ENCODE assay signal across 11 mouse cellular contexts in genomic region chr4:97581314-97582063, GRCm38 (mm10).
DNase-seq lines count a peak whose midpoint lies in the region; ATAC-seq lines count a peak whose summit lies in the region.
"Had no signal": no experiment of that assay in that cellular context is flagged by ENCODE, and none has a peak within 500 bp of the region (broad histone marks: within the 10 kb centered on the region; RNA-seq: fewer than 3 reads in every experiment).

No protein-coding gene starts in this region.

- H3K4me3 ChIP-seq in midbrain, embryonic 13.5 days (replicated peaks) = peak overlapping the region; percentile 34
- H3K4me3 ChIP-seq in midbrain, embryonic 11.5 days (ENCODE audit: low read depth, low read length) = no peak overlapping the region
- H3K4me3 ChIP-seq in forebrain, embryonic 12.5 days (replicated peaks) = peak overlapping the region; percentile 43
- peak overlapping the region; percentile 24; the same call in 1 of the 2 replicates for H3K4me3 ChIP-seq in limb, embryonic 10.5 days

- 0 out of 2 replicates have a peak, but pooled peaks have one; percentile 49 for ATAC-seq in midbrain, embryonic 13.5 days
- ATAC-seq in midbrain, embryonic 11.5 days (ENCODE audit: low FRiP score) = no peak; the same call in 1 of the 2 replicates
- peak; percentile 39; the same call in 1 of the 2 replicates for ATAC-seq in forebrain, embryonic 12.5 days (ENCODE audit: low FRiP score)

- 33% methylated on average over 12 of the region's 12 CpGs for WGBS in midbrain, embryonic 13.5 days
- 56% methylated on average over 12 of the region's 12 CpGs for WGBS in midbrain, embryonic 11.5 days
- 31% methylated on average over 12 of the region's 12 CpGs for WGBS in forebrain, embryonic 12.5 days
- WGBS in limb, embryonic 10.5 days = 24% methylated on average over 12 of the region's 12 CpGs

- no peaks in the 10 kb centered on the region for H3K36me3 ChIP-seq in midbrain, embryonic 13.5 days
- H3K36me3 ChIP-seq in midbrain, embryonic 11.5 days (ENCODE audit: control insufficient read depth, insufficient read depth, low read length) = no peaks in the 10 kb centered on the region
- no peaks in the 10 kb centered on the region for H3K36me3 ChIP-seq in forebrain, embryonic 12.5 days (replicated peaks)
- H3K36me3 ChIP-seq in limb, embryonic 10.5 days = no peaks in the 10 kb centered on the region

- H3K4me1 ChIP-seq in midbrain, embryonic 13.5 days (replicated peaks) = peaks cover 43% of the 10 kb centered on the region
- H3K4me1 ChIP-seq in midbrain, embryonic 11.5 days (ENCODE audit: control insufficient read depth, insufficient read depth, low read length) = peaks cover 4% of the 10 kb centered on the region; the same call in 1 of the 2 replicates
- peaks cover 39% of the 10 kb centered on the region for H3K4me1 ChIP-seq in forebrain, embryonic 12.5 days
- H3K4me1 ChIP-seq in limb, embryonic 10.5 days = peaks cover 78% of the 10 kb centered on the region

- peaks cover 6% of the 10 kb centered on the region; the same call in 1 of the 2 replicates for H3K27me3 ChIP-seq in midbrain, embryonic 13.5 days
- H3K27me3 ChIP-seq in midbrain, embryonic 11.5 days (ENCODE audit: control insufficient read depth, insufficient read depth, low read length) = no peaks in the 10 kb centered on the region
- no peaks in the 10 kb centered on the region for H3K27me3 ChIP-seq in forebrain, embryonic 12.5 days
- peaks cover 15% of the 10 kb centered on the region; the same call in 1 of the 2 replicates for H3K27me3 ChIP-seq in limb, embryonic 10.5 days (ENCODE audit: low read depth, poor library complexity, severe bottlenecking)

- H3K27ac ChIP-seq in midbrain, embryonic 13.5 days = peak overlapping the region; percentile 72; the same call in 1 of the 2 replicates
- H3K27ac ChIP-seq in midbrain, embryonic 11.5 days (ENCODE audit: low read depth, low read length) = no peak overlapping the region
- H3K27ac ChIP-seq in forebrain, embryonic 12.5 days = peak overlapping the region; percentile 93
- H3K27ac ChIP-seq in limb, embryonic 10.5 days = peak overlapping the region; percentile 25
- H3K27ac ChIP-seq: kidney, postnatal 0 days had no signal

- no peaks in the 10 kb centered on the region for H3K9me3 ChIP-seq in midbrain, embryonic 13.5 days
- no peaks in the 10 kb centered on the region for H3K9me3 ChIP-seq in midbrain, embryonic 11.5 days (ENCODE audit: control insufficient read depth, low read length)
- no peaks in the 10 kb centered on the region for H3K9me3 ChIP-seq in forebrain, embryonic 12.5 days
- H3K9me3 ChIP-seq in limb, embryonic 10.5 days (replicated peaks) = no peaks in the 10 kb centered on the region

- peak overlapping the region; percentile 48 for H3K4me2 ChIP-seq in midbrain, embryonic 13.5 days (replicated peaks)
- H3K4me2 ChIP-seq in midbrain, embryonic 11.5 days = no peak overlapping the region; the same call in 1 of the 2 replicates
- H3K4me2 ChIP-seq in forebrain, embryonic 12.5 days = peak overlapping the region; percentile 55
- H3K4me2 ChIP-seq: liver, embryonic 11.5 days had no signal

- no peak overlapping the region for H3K9ac ChIP-seq in midbrain, embryonic 13.5 days (replicated peaks)
- no peak overlapping the region for H3K9ac ChIP-seq in midbrain, embryonic 11.5 days (ENCODE audit: low read length)
- peak overlapping the region; percentile 60 for H3K9ac ChIP-seq in forebrain, embryonic 12.5 days

- no peak for DNase-seq in midbrain, embryonic 11.5 days (ENCODE audit: low spot score, missing footprints)
- DNase-seq in limb, embryonic 10.5 days (ENCODE audit: low spot score) = no peak
- DNase-seq in urinary bladder, adult 18-20 months (ENCODE audit: low spot score in 2 of 2) = no peak
- no peak for DNase-seq in lung, postnatal 10 days
- no peak for DNase-seq in kidney, postnatal 36 days
- DNase-seq: heart, postnatal 14 days; thymus, postnatal 25 days had no signal
